Mouse (Mus musculus) embryonic facial prominence, embryonic 15.5 days (tissue): Measurements from ENCODE around the gene Asf1b. TPM values are rescaled to one million over a fixed set of nuclear protein-coding genes. Genes with fewer than 3 reads are reported as not detected.

ENCODE experiments used
- ATAC-seq: fragments of 200-750 bp; cut with Nextera tagmentation; 2 replicates; pipeline ENCODE4 v1.8.0; 2017; ENCODE audit warnings: low read depth, moderate TSS enrichment; ENCODE audit not compliant: insufficient number of reproducible peaks, low FRiP score, low TSS enrichment
- H3K27ac ChIP-seq: fragments of 300-500 bp; sonication (generic); replicated peaks from 2 replicates; pipeline ENCODE4 v1.5.1; 2015; ENCODE audit warnings: mild to moderate bottlenecking, inconsistent platforms
- H3K27me3 ChIP-seq: fragments of 300-500 bp; sonication (generic); 2 replicates; pipeline ENCODE4 v1.6.1; 2015; ENCODE audit warnings: inconsistent platforms
- H3K36me3 ChIP-seq: fragments of 300-500 bp; sonication (generic); 2 replicates; pipeline ENCODE4 v1.6.1; 2015; ENCODE audit warnings: mild to moderate bottlenecking, inconsistent platforms
- H3K4me1 ChIP-seq: fragments of 300-500 bp; sonication (generic); 2 replicates; pipeline ENCODE4 v1.6.1; 2015; ENCODE audit warnings: inconsistent platforms
- H3K4me2 ChIP-seq: fragments of 300-500 bp; sonication (generic); replicated peaks from 2 replicates; pipeline ENCODE4 v1.6.1; 2015; ENCODE audit warnings: mild to moderate bottlenecking, inconsistent platforms
- H3K4me3 ChIP-seq: fragments of 300-500 bp; sonication (generic); replicated peaks from 2 replicates; pipeline ENCODE4 v1.5.1; 2015; ENCODE audit warnings: mild to moderate bottlenecking, inconsistent platforms
- H3K9ac ChIP-seq: fragments of 300-500 bp; sonication (generic); 2 replicates; pipeline ENCODE4 v1.6.1; 2015; ENCODE audit warnings: inconsistent platforms
- H3K9me3 ChIP-seq: fragments of 300-500 bp; sonication (generic); replicated peaks from 2 replicates; pipeline ENCODE4 v1.6.1; 2016; ENCODE audit warnings: inconsistent platforms
- WGBS: fragments of 180-500 bp; shearing (Covaris S2); methylation state at CpG from one replicate; pipeline ENCODE4 v1.1.7; 2015; 5-methylcytosine and 5-hydroxymethylcytosine counted together
- polyA plus RNA-seq: library from polyadenylated mRNA; unstranded; fragments of >200 nt; fragmentation: Nextera tagmentation; extraction: Ambion mirVana; gene quantifications from 2 replicates; pipeline ENCODE4 v1.2.1, GENCODE M21; 2015

The Asf1b gene
- polyA plus RNA-seq, 1 experiment from 2014 or later = 57.2 TPM

GRCm38 (mm10) chr8:83964015-83964765, 8.9 kb downstream of the Asf1b start:
- Histone ChIP-seq H3K4me3 (no peak overlapping the region), H3K27me3 (no peaks in the 10 kb centered on the region), H3K36me3 (peaks cover 18% of the 10 kb centered on the region), H3K4me1 (no peaks in the 10 kb centered on the region), H3K9ac (no peak overlapping the region), H3K9me3 (no peaks in the 10 kb centered on the region), H3K27ac (no peak overlapping the region), H3K4me2 (no peak overlapping the region)
- 86% methylated on average over 5 of the region's 5 CpGs for WGBS
- no peak for ATAC-seq

- Histone ChIP-seq H3K4me2 (no peak overlapping the region), H3K4me3 (no peak overlapping the region), H3K27me3 (no peaks in the 10 kb centered on the region), H3K9ac (no peak overlapping the region), H3K4me1 (peaks cover 7% of the 10 kb centered on the region; the same call in 1 of the 2 replicates), H3K27ac (no peak overlapping the region), H3K9me3 (no peaks in the 10 kb centered on the region), H3K36me3 (peaks cover 25% of the 10 kb centered on the region)
- 93% methylated on average over 7 of the region's 7 CpGs for WGBS
- ATAC-seq = no peak
Measured at GRCm38 (mm10) chr8:83967701-83968100, 12.4 kb downstream of the Asf1b start.

GRCm38 (mm10) chr8:83971121-83971520, 15.8 kb downstream of the Asf1b start:
- WGBS = 83% methylated on average over 4 of the region's 4 CpGs

GRCm38 (mm10) chr8:83971661-83972060, 16.4 kb downstream of the Asf1b start:
- H3K4me3 ChIP-seq = peak overlapping the region; percentile 98
- H3K27ac ChIP-seq = no peak overlapping the region
- H3K36me3 ChIP-seq = peaks cover 25% of the 10 kb centered on the region
- H3K9ac ChIP-seq = no peak overlapping the region
- H3K4me1 ChIP-seq = peaks cover 27% of the 10 kb centered on the region
- H3K4me2 ChIP-seq = peak overlapping the region; percentile 82
- H3K27me3 ChIP-seq = no peaks in the 10 kb centered on the region
- WGBS = 76% methylated on average over 6 of the region's 6 CpGs
- no peaks in the 10 kb centered on the region for H3K9me3 ChIP-seq
- no peak for ATAC-seq

More at GRCm38 (mm10) chr8:83971121-83971520, 15.8 kb downstream of the Asf1b start:
- no peaks in the 10 kb centered on the region for H3K9me3 ChIP-seq
- peaks cover 22% of the 10 kb centered on the region for H3K4me1 ChIP-seq
- H3K4me2 ChIP-seq = no peak overlapping the region
- peaks cover 25% of the 10 kb centered on the region for H3K36me3 ChIP-seq
- no peak overlapping the region for H3K9ac ChIP-seq
- H3K4me3 ChIP-seq = no peak overlapping the region
- H3K27me3 ChIP-seq = no peaks in the 10 kb centered on the region
- ATAC-seq = no peak
- H3K27ac ChIP-seq = no peak overlapping the region

GRCm38 (mm10) chr8:83972150-83973120, 17.1 kb downstream of the Asf1b start, which contains the start of gene Prkaca:
Prkaca (plus strand) TSS chr8:83972993.
- no peaks in the 10 kb centered on the region for H3K27me3 ChIP-seq
- H3K4me1 ChIP-seq = peaks cover 35% of the 10 kb centered on the region
- peak within 1 kb of the TSS; percentile 93 for H3K9ac ChIP-seq
- H3K4me3 ChIP-seq = peak within 1 kb of the TSS; percentile 98
- ATAC-seq = peak; percentile 100
- H3K4me2 ChIP-seq = peak within 1 kb of the TSS; percentile 88
- H3K27ac ChIP-seq = peak within 1 kb of the TSS; percentile 67
- peaks cover 18% of the 10 kb centered on the region for H3K36me3 ChIP-seq
- WGBS = under 1% methylated on average over 82 of the region's 94 CpGs
- no peaks in the 10 kb centered on the region for H3K9me3 ChIP-seq

GRCm38 (mm10) chr8:83973161-83974031, 18.1 kb downstream of the Asf1b start:
- Histone ChIP-seq H3K9me3 (no peaks in the 10 kb centered on the region), H3K4me2 (peak overlapping the region; percentile 88), H3K9ac (peak overlapping the region; percentile 93), H3K4me3 (peak overlapping the region; percentile 98), H3K4me1 (peaks cover 44% of the 10 kb centered on the region), H3K27me3 (no peaks in the 10 kb centered on the region), H3K27ac (peak overlapping the region; percentile 67), H3K36me3 (peaks cover 13% of the 10 kb centered on the region)
- WGBS = 2% methylated on average over 37 of the region's 37 CpGs
- peak; percentile 3 for ATAC-seq

- no peak overlapping the region for H3K27ac ChIP-seq
- H3K9me3 ChIP-seq = no peaks in the 10 kb centered on the region
- H3K9ac ChIP-seq = no peak overlapping the region
- H3K27me3 ChIP-seq = no peaks in the 10 kb centered on the region
- H3K36me3 ChIP-seq = peaks cover 4% of the 10 kb centered on the region; the same call in 1 of the 2 replicates
- WGBS = 77% methylated on average over 4 of the region's 4 CpGs
- H3K4me2 ChIP-seq = peak overlapping the region; percentile 88; the same call in 1 of the 2 replicates
- H3K4me3 ChIP-seq = peak overlapping the region; percentile 98; the same call in 1 of the 2 replicates
- peaks cover 44% of the 10 kb centered on the region for H3K4me1 ChIP-seq
- no peak for ATAC-seq
Measured at GRCm38 (mm10) chr8:83974521-83974920, 19.2 kb downstream of the Asf1b start.

GRCm38 (mm10) chr8:83976101-83976630, 20.9 kb downstream of the Asf1b start:
- H3K4me2 ChIP-seq = no peak overlapping the region
- 79% methylated on average over 4 of the region's 4 CpGs for WGBS

GRCm38 (mm10) chr8:83976779-83977350, 21.6 kb downstream of the Asf1b start:
- 88% methylated on average over 5 of the region's 5 CpGs for WGBS
- Histone ChIP-seq H3K27ac (no peak overlapping the region), H3K9me3 (no peaks in the 10 kb centered on the region), H3K4me2 (no peak overlapping the region), H3K9ac (no peak overlapping the region), H3K27me3 (no peaks in the 10 kb centered on the region), H3K4me3 (no peak overlapping the region), H3K36me3 (peaks cover 20% of the 10 kb centered on the region), H3K4me1 (peaks cover 40% of the 10 kb centered on the region)
- ATAC-seq = no peak

More at GRCm38 (mm10) chr8:83976101-83976630, 20.9 kb downstream of the Asf1b start:
- Histone ChIP-seq H3K9ac (no peak overlapping the region), H3K9me3 (no peaks in the 10 kb centered on the region), H3K36me3 (peaks cover 13% of the 10 kb centered on the region), H3K27ac (no peak overlapping the region), H3K4me3 (no peak overlapping the region), H3K4me1 (peaks cover 44% of the 10 kb centered on the region), H3K27me3 (no peaks in the 10 kb centered on the region)
- no peak for ATAC-seq

- Histone ChIP-seq H3K4me1 (peaks cover 37% of the 10 kb centered on the region), H3K4me2 (no peak overlapping the region), H3K9ac (no peak overlapping the region)
Measured at GRCm38 (mm10) chr8:83977646-83978045, 22.3 kb downstream of the Asf1b start.

More at GRCm38 (mm10) chr8:83977646-83978045, 22.3 kb downstream of the Asf1b start:
- no peaks in the 10 kb centered on the region for H3K27me3 ChIP-seq
- no peak for ATAC-seq
- H3K27ac ChIP-seq = no peak overlapping the region; the same call in 1 of the 2 replicates
- H3K4me3 ChIP-seq = no peak overlapping the region
- 49% methylated on average over 6 of the region's 6 CpGs for WGBS
- peaks cover 26% of the 10 kb centered on the region for H3K36me3 ChIP-seq
- H3K9me3 ChIP-seq = no peaks in the 10 kb centered on the region
